Mouse (Mus musculus): ENCODE results near the gene Cdca7l.

DNA sequence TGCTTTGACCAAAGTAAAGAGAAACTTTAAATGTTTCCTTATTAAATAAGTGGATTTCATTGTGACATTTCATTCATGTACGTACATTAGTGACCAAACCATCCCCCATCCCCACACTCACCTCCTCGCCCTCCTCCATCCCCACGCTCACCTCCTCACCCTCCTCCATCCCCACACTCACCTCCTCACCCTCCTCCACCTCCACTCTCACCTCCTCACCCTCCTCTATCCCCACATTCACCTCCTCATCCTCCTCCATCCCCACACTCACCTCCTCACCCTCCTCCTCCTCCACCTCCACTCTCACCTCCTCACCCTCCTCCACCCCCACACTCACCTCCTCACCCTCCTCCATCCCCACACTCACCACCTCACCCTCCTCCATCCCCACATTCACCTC is 57.2 kb downstream of the Cdca7l start:
- TF ChIP-seq CTCF (IDR thresholded peaks at IDR 0.05; ENCODE audit: low read depth, low read length) (no peak), POLR2A (IDR thresholded peaks at IDR 0.05; ENCODE audit: insufficient read depth, low read length) (no peak)

Data from ES-Bruce4 (cell line).